Mouse (Mus musculus) left cerebral cortex, postnatal 36 days (tissue): Measurements from ENCODE around the gene Ypel3. TPM values are rescaled to one million over a fixed set of nuclear protein-coding genes. Genes with fewer than 3 reads are reported as not detected.
A peak's percentile ranks its signal among the peaks of the same experiment; 100 is the strongest.
"Not testable (repeated sequence)": the region's sequence is repeated elsewhere in the genome, so short reads cannot be mapped to it uniquely, and the experiment has no call there.

ENCODE experiments used
- DNase-seq, 2 experiments: peaks; one replicate each; pipeline ENCODE4 v3.0.0; 2021 to 2022; ENCODE audit warnings: low spot score in 2 of 2, mixed read lengths in 1 of 2
- intact Hi-C: fragments of 180-260 bp; cut with DNase I; formaldehyde crosslinking; loops from one replicate; pipeline ENCODE4 v1.15.1; 2025
- total RNA-seq, 2 experiments: library from RNA; stranded (reverse); gene quantifications; 2 replicates each; pipeline ENCODE4 v1.2.3; 2021

Gene Ypel3
- total RNA-seq, 2 experiments from 2014 or later = 303 to 345 TPM

DNA sequence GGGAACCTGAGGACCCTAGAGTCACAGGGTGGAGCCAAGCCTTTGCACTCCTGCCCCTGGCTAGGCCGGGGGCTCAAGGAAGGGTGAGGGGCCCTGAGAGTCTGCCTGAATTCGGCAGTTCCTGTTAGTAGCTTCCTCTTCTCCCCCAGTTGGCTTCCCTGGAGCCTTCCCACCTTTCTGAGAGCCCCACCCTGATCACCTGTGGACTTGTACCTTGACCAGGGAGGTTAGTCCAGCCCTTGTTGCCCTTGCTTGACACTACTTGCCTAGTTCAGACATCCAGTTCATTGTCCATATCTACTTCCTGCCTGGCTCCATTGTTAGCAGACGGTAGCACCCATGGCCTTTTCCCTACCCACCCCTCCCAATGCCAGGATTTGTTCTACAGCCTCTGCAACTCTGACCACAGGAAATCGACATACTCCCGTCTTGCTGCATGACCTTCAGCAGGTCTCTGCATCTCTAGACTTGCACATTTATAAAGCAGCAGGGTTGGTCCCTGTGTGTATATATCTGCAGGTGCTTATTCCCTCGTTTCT lies 15.2 kb upstream of the Ypel3 start:
- no peak for DNase-seq
- intact Hi-C loops = loop anchor here (2.0 to 5.0 kb wide), 3 partner anchors 15 to 59 kb away; partner anchors contain the start of gene Ypel3

GRCm38 (mm10) chr7:126762471-126763008 lies 14.2 kb upstream of the Ypel3 start:
- intact Hi-C loops = loop anchor here (2.0 to 5.0 kb wide), 2 partner anchors 36 to 60 kb away; no protein-coding TSS in a partner anchor
- peak; percentile 71 to 74 for DNase-seq

DNA sequence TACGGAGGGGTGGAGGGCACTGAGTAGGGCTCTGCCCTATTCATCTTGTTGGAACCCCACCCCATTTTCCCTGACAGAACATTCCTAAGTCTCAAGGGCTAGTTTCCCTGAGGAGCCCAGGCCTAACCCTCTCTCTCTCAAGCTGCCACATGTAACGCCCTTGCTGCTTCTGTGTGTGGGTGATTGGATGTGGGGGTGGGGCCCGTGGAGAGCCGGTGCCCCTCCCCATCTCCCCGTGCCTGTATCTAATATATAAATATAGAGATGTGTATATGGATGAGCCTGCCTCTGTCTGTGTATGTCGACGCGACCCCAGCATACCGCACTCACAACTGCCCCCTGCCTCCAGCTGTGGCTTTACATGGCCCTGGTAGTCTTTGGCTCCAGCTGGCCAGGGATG lies 11.2 kb upstream of the Ypel3 start:
- intact Hi-C loops = no loop called here
- DNase-seq = no peak

DNA sequence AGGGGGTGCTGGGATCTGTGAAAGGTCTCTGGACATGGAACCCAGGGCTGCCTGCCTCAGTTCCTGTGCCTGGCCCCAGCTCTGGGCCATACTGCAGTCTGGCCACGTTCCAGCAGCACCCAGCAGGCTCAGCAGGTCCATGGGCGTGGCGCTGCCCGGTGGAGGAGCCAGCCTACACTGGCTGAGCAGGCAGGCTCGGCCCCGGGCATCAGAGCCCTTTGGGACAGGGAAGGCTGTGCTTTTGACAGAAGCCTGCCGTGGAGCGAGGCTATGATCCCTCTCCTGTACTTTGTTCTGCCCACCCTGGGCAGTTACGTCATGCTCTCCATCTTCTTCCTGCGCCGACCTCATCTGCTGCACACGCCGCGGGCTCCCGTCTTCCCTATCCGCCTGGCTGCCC lies 10.6 kb upstream of the Ypel3 start, which contains the start of gene Gdpd3:
Gene Gdpd3, plus strand, starts transcription at position 134 of the 400 bp plus-strand sequence.
- no peak for DNase-seq
- intact Hi-C loops = no loop called here

GRCm38 (mm10) chr7:126767001-126767400 lies 9.8 kb upstream of the Ypel3 start:
- no peak for DNase-seq
- intact Hi-C loops = no loop called here

DNA sequence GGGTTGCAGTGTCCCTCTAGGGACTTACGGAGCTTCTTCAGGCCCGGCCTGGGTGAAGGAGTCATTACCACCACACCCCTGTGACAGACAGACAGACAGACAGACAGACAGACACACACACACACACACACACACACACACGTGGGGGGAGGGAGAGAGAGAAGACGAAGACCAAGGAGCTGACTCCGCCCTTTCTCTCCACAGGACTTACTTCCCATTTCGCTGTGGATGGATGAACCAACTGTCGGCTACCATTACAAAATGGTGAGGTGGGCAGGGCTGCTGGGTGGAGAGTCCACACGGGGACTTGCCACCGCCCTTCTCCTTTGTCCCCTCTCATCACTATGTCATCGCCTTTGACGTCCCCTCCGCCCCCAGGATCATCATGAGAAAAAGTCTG lies 6.0 kb upstream of the Ypel3 start:
- intact Hi-C loops = no loop called here
- no peak for DNase-seq

- DNase-seq = no peak
- intact Hi-C loops = no loop called here
These were observed 3.4 kb upstream of the Ypel3 start for GRCm38 (mm10) chr7:126773351-126773750.

DNA sequence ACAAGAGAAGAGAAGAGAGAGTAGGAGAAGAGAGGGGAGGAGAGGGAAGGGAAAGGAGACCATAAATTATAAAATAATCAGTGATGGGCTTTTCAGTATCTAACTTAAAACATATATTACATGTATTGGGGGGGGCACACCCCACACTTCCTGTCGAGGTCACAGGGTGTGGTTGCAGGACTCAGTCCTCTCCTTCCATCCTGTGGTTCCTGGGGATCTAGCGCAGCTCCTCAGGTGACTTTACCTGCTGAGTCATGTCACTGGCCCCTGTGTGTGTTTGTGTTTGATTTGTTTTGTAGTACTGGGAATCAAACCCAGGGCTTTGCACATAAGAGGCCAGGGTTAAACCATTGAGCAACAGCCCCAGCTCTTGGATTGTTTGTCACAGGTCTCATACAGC lies 2.3 kb upstream of the Ypel3 start:
- DNase-seq = no peak
- intact Hi-C loops = no loop called here

- no peak for DNase-seq
- intact Hi-C loops = loop anchor here (5.0 kb wide), 1 partner anchor 73 kb away; no protein-coding TSS in a partner anchor
These were observed 1.4 kb upstream of the Ypel3 start for GRCm38 (mm10) chr7:126775185-126775977.

DNA sequence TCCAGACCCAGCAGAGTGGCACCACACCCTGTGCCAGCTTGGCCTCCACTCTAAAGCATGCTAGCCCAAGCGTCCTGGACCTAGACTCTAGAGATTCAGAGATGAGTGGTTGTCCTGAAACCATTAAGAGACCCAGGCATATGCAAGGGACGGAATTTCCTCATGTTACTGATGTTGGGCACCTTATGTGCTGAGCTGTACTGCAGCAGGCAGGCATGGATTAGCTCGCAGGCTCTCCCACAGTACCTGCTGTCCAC lies 849 bp upstream of the Ypel3 start:
- intact Hi-C loops = loop anchor here (2.0 to 5.0 kb wide), 2 partner anchors 15 to 74 kb away; no protein-coding TSS in a partner anchor

GRCm38 (mm10) chr7:126777476-126777875 lies 721 bp downstream of the Ypel3 start:
- intact Hi-C loops = loop anchor here (2.0 to 5.0 kb wide), 2 partner anchors 17 to 75 kb away; no protein-coding TSS in a partner anchor
- no peak for DNase-seq

More for the DNA sequence above, 849 bp upstream of the Ypel3 start:
- DNase-seq = no peak

- intact Hi-C loops = loop anchor here (5.0 kb wide), 1 partner anchor 76 kb away; no protein-coding TSS in a partner anchor
- DNase-seq = no peak
These were observed 1.4 kb downstream of the Ypel3 start for GRCm38 (mm10) chr7:126778147-126778546.

- not testable (repeated sequence) for DNase-seq
- intact Hi-C loops = loop anchor here (5.0 kb wide), 1 partner anchor 77 kb away; no protein-coding TSS in a partner anchor
These were observed 2.3 kb downstream of the Ypel3 start for GRCm38 (mm10) chr7:126779101-126779500.

DNA sequence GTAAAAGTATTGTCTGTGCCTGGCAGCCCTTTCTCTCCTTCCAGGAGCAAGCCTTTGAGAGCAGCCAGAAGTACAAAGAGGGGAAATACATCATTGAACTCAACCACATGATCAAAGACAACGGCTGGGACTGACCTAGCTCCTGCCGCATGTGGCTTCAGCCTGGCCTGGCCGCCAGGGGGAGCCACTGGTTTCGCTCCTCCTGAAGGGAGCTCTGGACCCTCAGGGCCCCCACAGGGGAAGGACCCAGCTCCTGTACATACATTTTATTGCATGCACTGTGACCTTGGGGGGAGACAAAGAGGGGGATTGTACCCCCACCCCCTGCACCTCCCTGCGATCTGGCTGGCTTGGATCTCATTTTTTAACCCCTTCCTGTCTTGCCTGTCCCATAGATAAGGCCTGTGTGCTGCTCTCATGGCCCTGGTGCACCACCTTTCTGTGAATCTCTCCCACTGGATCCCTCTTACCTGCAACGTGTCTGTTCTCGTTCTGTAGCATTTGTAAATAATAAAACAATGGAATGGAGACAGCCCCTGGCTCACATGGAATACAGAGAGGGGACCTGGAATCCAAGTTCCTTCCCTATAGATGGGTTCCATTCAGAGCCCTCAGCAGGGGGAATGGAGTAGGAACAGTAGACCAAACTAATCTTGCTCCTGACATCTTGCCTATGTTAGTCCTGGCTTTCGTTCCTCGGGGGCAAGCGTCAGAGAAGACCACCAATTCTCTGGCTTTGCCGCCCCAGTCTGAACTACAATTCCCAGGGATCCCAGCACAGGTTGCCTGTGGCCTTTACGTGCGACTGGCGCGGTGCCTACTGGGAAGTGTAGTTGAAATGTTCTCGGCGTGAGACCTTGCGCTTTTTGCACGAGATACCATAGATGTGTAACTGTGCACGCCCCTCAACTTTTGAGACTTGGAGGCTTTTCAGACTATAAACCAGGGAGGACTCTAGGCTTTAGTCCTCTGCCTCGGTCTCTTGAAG lies 3.5 kb downstream of the Ypel3 start:
- intact Hi-C loops = loop anchor here (1.0 to 5.0 kb wide), 2 partner anchors 12 to 78 kb away; partner anchors contain the start of gene Ppp4c
- DNase-seq = peak; percentile 81 to 84

DNA sequence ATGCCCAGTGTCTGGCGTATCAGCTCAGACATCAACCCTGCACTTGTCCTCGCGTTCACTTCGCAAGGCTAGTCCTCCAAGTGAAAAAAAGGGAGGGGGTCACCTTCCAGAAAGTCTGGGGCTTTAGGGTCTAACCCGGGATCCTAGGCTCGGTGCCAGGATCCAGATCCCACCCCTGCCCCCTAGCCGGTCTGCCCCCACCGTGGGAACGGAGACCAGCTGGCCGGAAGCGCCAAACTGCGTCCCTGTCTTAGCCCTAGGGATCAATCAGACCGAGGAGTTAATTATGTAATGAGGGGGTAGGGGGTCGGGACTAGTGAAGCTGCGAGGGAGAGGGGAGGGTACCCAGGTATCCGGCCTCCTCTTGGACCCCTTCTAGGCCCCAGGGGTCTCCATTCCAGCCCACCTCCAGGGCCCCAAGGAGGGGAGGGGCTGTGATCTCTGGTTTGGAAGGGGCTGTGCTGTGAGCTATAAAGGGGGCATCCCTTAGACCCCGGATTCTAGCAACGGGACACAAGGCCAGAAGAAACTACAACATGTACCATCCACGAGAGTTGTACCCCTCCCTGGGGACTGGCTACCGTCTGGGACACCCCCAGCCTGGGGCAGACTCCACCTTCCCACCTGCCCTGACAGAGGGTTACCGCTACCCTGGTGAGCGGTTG lies 4.3 kb downstream of the Ypel3 start, which contains the start of gene Tbx6:
Gene Tbx6, plus strand, starts transcription at position 513 of the 665 bp plus-strand sequence.
- intact Hi-C loops = loop anchor here (1.0 kb wide), 1 partner anchor 11 kb away; the partner anchor contains the start of gene Ppp4c
- DNase-seq = no peak

DNA sequence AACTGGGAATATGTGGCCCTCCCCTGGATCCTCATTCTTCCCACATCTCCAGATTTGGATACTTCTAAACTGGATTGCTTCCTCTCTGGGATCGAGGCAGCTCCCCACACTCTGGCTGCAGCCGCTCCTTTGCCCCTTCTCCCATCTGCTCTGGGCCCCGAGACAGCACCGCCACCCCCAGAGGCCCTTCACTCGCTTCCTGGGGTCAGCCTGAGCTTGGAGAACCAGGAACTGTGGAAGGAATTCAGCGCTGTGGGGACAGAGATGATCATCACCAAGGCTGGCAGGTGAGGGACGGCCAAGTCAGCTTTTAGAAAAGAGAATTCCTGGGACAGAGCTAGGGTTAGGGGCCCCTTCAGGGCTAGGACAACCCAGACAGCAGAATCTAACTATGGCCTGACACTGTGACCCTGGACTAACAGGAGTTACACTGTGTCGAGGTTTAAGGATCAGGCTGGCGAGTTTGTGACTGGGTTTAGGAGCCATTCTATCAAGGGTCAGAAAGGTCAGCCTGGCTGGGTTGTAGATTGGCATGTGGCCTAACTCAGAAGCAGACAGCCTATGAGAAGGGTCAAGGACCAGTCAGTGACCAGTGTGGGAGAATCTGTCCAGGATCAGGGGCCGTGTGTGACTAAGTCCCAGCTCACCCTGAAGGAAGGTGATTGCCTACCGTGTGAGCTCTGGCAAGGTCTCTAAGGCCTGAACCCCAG lies 5.1 kb downstream of the Ypel3 start:
- intact Hi-C loops = no loop called here
- DNase-seq = no peak

DNA sequence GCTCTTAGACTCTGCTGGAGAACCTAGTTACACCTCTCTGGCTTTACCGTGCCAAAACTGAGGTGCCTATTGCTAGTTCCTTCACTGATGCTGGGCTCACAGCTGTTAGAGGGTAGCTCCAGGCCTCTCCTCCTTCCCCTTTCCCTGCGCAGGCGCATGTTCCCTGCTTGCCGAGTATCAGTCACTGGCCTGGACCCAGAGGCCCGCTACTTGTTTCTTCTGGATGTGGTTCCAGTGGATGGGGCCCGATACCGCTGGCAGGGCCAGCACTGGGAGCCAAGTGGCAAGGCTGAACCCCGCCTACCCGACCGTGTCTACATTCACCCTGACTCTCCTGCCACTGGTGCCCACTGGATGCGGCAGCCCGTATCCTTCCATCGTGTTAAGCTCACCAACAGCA lies 5.9 kb downstream of the Ypel3 start:
- no peak for DNase-seq
- intact Hi-C loops = no loop called here

- intact Hi-C loops = no loop called here
- DNase-seq = no peak
These were observed 7.7 kb downstream of the Ypel3 start for GRCm38 (mm10) chr7:126784469-126784868.
